Mouse (Mus musculus): ENCODE data around the gene Zer1.
A peak's percentile ranks its signal among the peaks of the same experiment; 100 is the strongest.
"Not testable (repeated sequence)": the region's sequence is repeated elsewhere in the genome, so short reads cannot be mapped to it uniquely, and the experiment has no call there.

Gene Zer1

GRCm38 (mm10) chr2:30124472-30125274 lies at the start of gene Zer1:
Gene Zer1 (minus strand): TSS chr2:30124585.
- DNase-seq (ENCODE audit: low spot score in 2 of 2) = peak; percentile 92 to 97

GRCm38 (mm10) chr2:30173541-30174240 lies 49.3 kb upstream of the Zer1 start:
- DNase-seq (ENCODE audit: low spot score in 2 of 2) = no peak

- no peak for DNase-seq (ENCODE audit: low spot score in 2 of 2)
Observed at GRCm38 (mm10) chr2:30171997-30172382, 47.6 kb upstream of the Zer1 start.

- DNase-seq (ENCODE audit: low spot score in 2 of 2) = peak; percentile 76 to 78
Observed at GRCm38 (mm10) chr2:30171371-30171996, 47.1 kb upstream of the Zer1 start, which contains the start of gene Endog. Gene Endog (plus strand): TSS chr2:30171493.

- DNase-seq (ENCODE audit: low spot score in 2 of 2) = no peak
Observed at GRCm38 (mm10) chr2:30166677-30167076, 42.3 kb upstream of the Zer1 start.

GRCm38 (mm10) chr2:30164340-30164932 lies 40.1 kb upstream of the Zer1 start:
- no peak for DNase-seq (ENCODE audit: low spot score in 2 of 2)

GRCm38 (mm10) chr2:30161809-30162208 lies 37.4 kb upstream of the Zer1 start:
- DNase-seq (ENCODE audit: low spot score in 2 of 2) = no peak

GRCm38 (mm10) chr2:30159871-30160270 lies 35.5 kb upstream of the Zer1 start:
- DNase-seq (ENCODE audit: low spot score in 2 of 2) = not testable (repeated sequence)

- DNase-seq (ENCODE audit: low spot score in 2 of 2) = no peak
Observed at GRCm38 (mm10) chr2:30152616-30153015, 28.2 kb upstream of the Zer1 start.

GRCm38 (mm10) chr2:30151840-30152239 lies 27.5 kb upstream of the Zer1 start:
- no peak for DNase-seq (ENCODE audit: low spot score in 2 of 2)

GRCm38 (mm10) chr2:30147466-30147865 lies 23.1 kb upstream of the Zer1 start:
- no peak for DNase-seq (ENCODE audit: low spot score in 2 of 2)

GRCm38 (mm10) chr2:30144436-30144835 lies 20.1 kb upstream of the Zer1 start:
- no peak for DNase-seq (ENCODE audit: low spot score in 2 of 2)

- DNase-seq (ENCODE audit: low spot score in 2 of 2) = not testable (repeated sequence)
Observed at GRCm38 (mm10) chr2:30140021-30140420, 15.6 kb upstream of the Zer1 start.

- no peak for DNase-seq (ENCODE audit: low spot score in 2 of 2)
Observed at GRCm38 (mm10) chr2:30136458-30136857, 12.1 kb upstream of the Zer1 start.

GRCm38 (mm10) chr2:30134928-30135620 lies 10.7 kb upstream of the Zer1 start:
- DNase-seq (ENCODE audit: low spot score in 2 of 2) = no peak

- no peak for DNase-seq (ENCODE audit: low spot score in 2 of 2)
Observed at GRCm38 (mm10) chr2:30134378-30134711, 10.0 kb upstream of the Zer1 start.

GRCm38 (mm10) chr2:30133613-30134377 lies 9.4 kb upstream of the Zer1 start, which contains the start of gene Tbc1d13:
Gene Tbc1d13 (plus strand): TSS chr2:30133746.
- peak; percentile 96 to 97 for DNase-seq (ENCODE audit: low spot score in 2 of 2)

- DNase-seq (ENCODE audit: low spot score in 2 of 2) = no peak
Observed at GRCm38 (mm10) chr2:30132801-30133612, 8.6 kb upstream of the Zer1 start.

GRCm38 (mm10) chr2:30131240-30131639 lies 6.9 kb upstream of the Zer1 start:
- DNase-seq (ENCODE audit: low spot score in 2 of 2) = not testable (repeated sequence)

GRCm38 (mm10) chr2:30130156-30130555 lies 5.8 kb upstream of the Zer1 start:
- no peak for DNase-seq (ENCODE audit: low spot score in 2 of 2)
